Comparison of ENCODE assay signal across 15 mouse cellular contexts in genomic region chr9:84046334-84046733, GRCm38 (mm10).
A peak's percentile ranks its signal among the peaks of the same experiment; 100 is the strongest.
DNase-seq lines count a peak whose midpoint lies in the region; ATAC-seq lines count a peak whose summit lies in the region.
"Had no signal": no experiment of that assay in that cellular context is flagged by ENCODE, and none has a peak within 500 bp of the region (broad histone marks: within the 10 kb centered on the region; RNA-seq: fewer than 3 reads in every experiment).

No protein-coding gene starts in this region.

- no peak for ATAC-seq in heart, embryonic 14.5 days (ENCODE audit: insufficient number of reproducible peaks, insufficient read depth, low FRiP score, low read depth)
- peak; percentile 47; the same call in 1 of the 2 replicates for ATAC-seq in neural tube, embryonic 14.5 days (ENCODE audit: low read depth)
- ATAC-seq in neural tube, embryonic 15.5 days (ENCODE audit: low FRiP score) = no peak
- peak; percentile 69; the same call in 1 of the 2 replicates for ATAC-seq in hindbrain, embryonic 12.5 days (ENCODE audit: low FRiP score)
- ATAC-seq: CD4-positive, CD25-positive, alpha-beta regulatory T cell, adult 4 months had no signal

- no peaks in the 10 kb centered on the region for H3K27me3 ChIP-seq in heart, embryonic 14.5 days (ENCODE audit: control insufficient read depth, insufficient read depth, low read length)
- H3K27me3 ChIP-seq in heart, embryonic 10.5 days (ENCODE audit: insufficient read depth, poor library complexity, severe bottlenecking) = no peaks in the 10 kb centered on the region
- no peaks in the 10 kb centered on the region for H3K27me3 ChIP-seq in neural tube, embryonic 14.5 days (ENCODE audit: control insufficient read depth, insufficient read depth, low read length)
- no peaks in the 10 kb centered on the region for H3K27me3 ChIP-seq in neural tube, embryonic 15.5 days (replicated peaks)
- no peaks in the 10 kb centered on the region for H3K27me3 ChIP-seq in hindbrain, embryonic 12.5 days
- H3K27me3 ChIP-seq: megakaryocyte, embryonic 14.5 days had no signal

- H3K4me1 ChIP-seq in heart, embryonic 14.5 days (ENCODE audit: control insufficient read depth in 2 of 2, insufficient read depth in 2 of 2, low read length in 2 of 2) = peaks cover 9 to 19% of the 10 kb centered on the region in 2 experiments; a peak in 3 of 4 replicates
- H3K4me1 ChIP-seq in heart, embryonic 10.5 days = peaks cover 10% of the 10 kb centered on the region
- no peaks in the 10 kb centered on the region for H3K4me1 ChIP-seq in neural tube, embryonic 14.5 days (ENCODE audit: control insufficient read depth, insufficient read depth, low read length)
- H3K4me1 ChIP-seq in neural tube, embryonic 15.5 days = no peaks in the 10 kb centered on the region
- H3K4me1 ChIP-seq in hindbrain, embryonic 12.5 days = peaks cover 7% of the 10 kb centered on the region; the same call in 1 of the 2 replicates
- H3K4me1 ChIP-seq: megakaryocyte, embryonic 14.5 days had no signal

- H3K9me3 ChIP-seq in heart, embryonic 14.5 days (ENCODE audit: control insufficient read depth, low read length) = no peaks in the 10 kb centered on the region
- H3K9me3 ChIP-seq in heart, embryonic 10.5 days = no peaks in the 10 kb centered on the region
- H3K9me3 ChIP-seq in neural tube, embryonic 14.5 days (ENCODE audit: control insufficient read depth, low read length) = no peaks in the 10 kb centered on the region
- no peaks in the 10 kb centered on the region for H3K9me3 ChIP-seq in neural tube, embryonic 15.5 days (replicated peaks)
- H3K9me3 ChIP-seq in hindbrain, embryonic 12.5 days (replicated peaks) = no peaks in the 10 kb centered on the region
- H3K9me3 ChIP-seq: megakaryocyte, embryonic 14.5 days had no signal

- H3K4me3 ChIP-seq in heart, embryonic 14.5 days (ENCODE audit: control insufficient read depth in 1 of 2, insufficient read depth in 1 of 2, low read depth in 1 of 2, low read length in 2 of 2) = no peak overlapping the region
- H3K4me3 ChIP-seq in heart, embryonic 10.5 days = no peak overlapping the region
- H3K4me3 ChIP-seq in neural tube, embryonic 14.5 days (ENCODE audit: low read depth, low read length) = no peak overlapping the region
- no peak overlapping the region for H3K4me3 ChIP-seq in neural tube, embryonic 15.5 days (replicated peaks)
- no peak overlapping the region for H3K4me3 ChIP-seq in hindbrain, embryonic 12.5 days
- H3K4me3 ChIP-seq: megakaryocyte, embryonic 14.5 days had no signal

- DNase-seq in heart, embryonic 10.5 days (ENCODE audit: low spot score) = no peak
- DNase-seq in mesoderm, embryonic 11.5 days (ENCODE audit: low read depth, low spot score) = peak; percentile 44
- no peak for DNase-seq in frontal cortex, postnatal 14 days (ENCODE audit: low spot score in 2 of 2)
- DNase-seq: cerebellum, adult 18-20 months; gastrocnemius, postnatal 36 days; spleen, adult 18-20 months; thymus, postnatal 36 days had no signal

- peak overlapping the region in 1 of 2 experiments; percentile 41; a peak in 1 of 4 replicates for H3K27ac ChIP-seq in heart, embryonic 14.5 days (replicated peaks in 1 of 2; ENCODE audit: control insufficient read depth in 1 of 2, insufficient read depth in 1 of 2, low read depth in 2 of 2, low read length in 2 of 2)
- H3K27ac ChIP-seq in heart, embryonic 10.5 days = no peak overlapping the region
- no peak overlapping the region for H3K27ac ChIP-seq in neural tube, embryonic 14.5 days (ENCODE audit: low read depth, low read length)
- H3K27ac ChIP-seq in neural tube, embryonic 15.5 days (replicated peaks) = no peak overlapping the region
- H3K27ac ChIP-seq in hindbrain, embryonic 12.5 days = 0 out of 2 replicates have a peak overlapping the region, but pooled peaks have one; percentile 12
- H3K27ac ChIP-seq: kidney, postnatal 0 days had no signal

- H3K36me3 ChIP-seq in heart, embryonic 14.5 days (ENCODE audit: control insufficient read depth, insufficient read depth, low read length) = no peaks in the 10 kb centered on the region
- H3K36me3 ChIP-seq in heart, embryonic 10.5 days = no peaks in the 10 kb centered on the region
- no peaks in the 10 kb centered on the region for H3K36me3 ChIP-seq in neural tube, embryonic 14.5 days (ENCODE audit: control insufficient read depth, insufficient read depth, low read length)
- H3K36me3 ChIP-seq in neural tube, embryonic 15.5 days = no peaks in the 10 kb centered on the region
- H3K36me3 ChIP-seq in hindbrain, embryonic 12.5 days = no peaks in the 10 kb centered on the region

- 52% methylated on average over 12 of the region's 12 CpGs for WGBS in heart, embryonic 14.5 days
- 91% methylated on average over 12 of the region's 12 CpGs for WGBS in heart, embryonic 10.5 days
- WGBS in neural tube, embryonic 14.5 days = 79% methylated on average over 12 of the region's 12 CpGs
- WGBS in neural tube, embryonic 15.5 days = 75% methylated on average over 11 of the region's 12 CpGs
- WGBS in hindbrain, embryonic 12.5 days = 62% methylated on average over 11 of the region's 12 CpGs

- H3K9ac ChIP-seq in heart, embryonic 14.5 days (ENCODE audit: low read length) = no peak overlapping the region
- no peak overlapping the region for H3K9ac ChIP-seq in neural tube, embryonic 14.5 days (replicated peaks; ENCODE audit: low read depth, low read length)
- H3K9ac ChIP-seq in neural tube, embryonic 15.5 days (replicated peaks) = no peak overlapping the region
- H3K9ac ChIP-seq in hindbrain, embryonic 12.5 days = no peak overlapping the region

- peak overlapping the region; percentile 45 for H3K4me2 ChIP-seq in heart, embryonic 14.5 days (ENCODE audit: low read length)
- no peak overlapping the region for H3K4me2 ChIP-seq in neural tube, embryonic 14.5 days (ENCODE audit: low read depth, low read length)
- H3K4me2 ChIP-seq in neural tube, embryonic 15.5 days = no peak overlapping the region
- H3K4me2 ChIP-seq in hindbrain, embryonic 12.5 days (replicated peaks) = no peak overlapping the region
- H3K4me2 ChIP-seq: liver, embryonic 11.5 days had no signal

Comparison
In these comparisons a context has a peak if more than half of its experiments do, and no peak if none do; other contexts are left out.
1. ATAC-seq: peak in neural tube, embryonic 14.5 days (single experiment) and hindbrain, embryonic 12.5 days (single experiment); none in heart, embryonic 14.5 days (single experiment) and neural tube, embryonic 15.5 days (single experiment).